Mouse (Mus musculus) MN1 (cell line): ENCODE data around the gene Gm45062.
"Not testable (repeated sequence)": the region's sequence is repeated elsewhere in the genome, so short reads cannot be mapped to it uniquely, and the experiment has no call there.

ENCODE experiments used
- DNase-seq: peaks from one replicate; pipeline ENCODE4 v3.0.0-alpha.2; 2016; ENCODE audit warnings: low spot score

Gm45062 gene

DNA sequence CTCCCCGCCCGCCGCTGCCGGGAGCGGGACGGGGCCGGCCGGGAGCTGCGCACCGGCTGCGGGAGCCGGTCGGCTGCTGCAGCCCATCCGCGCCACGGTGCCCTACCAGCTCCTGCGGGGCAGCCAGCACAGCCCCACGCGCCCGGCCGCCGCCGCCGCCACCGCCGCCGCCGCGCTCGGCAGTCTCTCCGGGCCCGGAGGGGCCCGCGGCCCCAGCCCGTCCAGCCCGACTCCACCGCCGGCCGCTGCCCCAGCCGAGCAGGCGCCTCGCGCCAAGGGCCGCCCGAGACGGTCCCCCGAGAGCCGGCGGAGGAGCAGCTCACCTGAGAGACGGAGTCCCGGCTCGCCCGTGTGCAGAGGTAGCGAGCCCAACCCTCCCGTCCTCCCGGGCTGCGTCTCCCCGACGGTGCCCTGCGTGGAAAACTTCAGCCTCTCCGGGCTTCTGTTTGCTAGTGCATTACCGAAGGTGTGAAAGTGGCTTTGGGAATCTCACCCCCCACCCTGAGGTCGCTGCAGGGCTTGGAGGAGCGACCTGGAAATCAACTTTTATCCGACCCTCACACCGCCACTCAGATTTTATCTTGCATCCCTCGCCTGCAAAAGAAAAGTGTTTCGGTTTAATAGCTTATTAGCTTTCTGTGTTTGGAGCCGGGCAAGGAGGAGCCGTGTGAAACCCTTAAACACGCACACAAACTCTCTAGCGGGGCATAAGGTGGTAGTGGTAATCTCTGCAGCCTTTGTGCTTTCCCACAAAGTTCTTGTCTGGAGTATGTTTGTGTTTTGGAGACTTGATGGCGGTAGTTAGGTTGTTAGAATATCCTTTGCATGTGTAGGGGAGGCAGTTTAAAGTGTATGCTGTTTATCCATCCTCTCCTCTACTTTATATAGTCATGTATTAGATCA is 251.0 kb downstream of the Gm45062 start:
- DNase-seq: peak; percentile 36

DNA sequence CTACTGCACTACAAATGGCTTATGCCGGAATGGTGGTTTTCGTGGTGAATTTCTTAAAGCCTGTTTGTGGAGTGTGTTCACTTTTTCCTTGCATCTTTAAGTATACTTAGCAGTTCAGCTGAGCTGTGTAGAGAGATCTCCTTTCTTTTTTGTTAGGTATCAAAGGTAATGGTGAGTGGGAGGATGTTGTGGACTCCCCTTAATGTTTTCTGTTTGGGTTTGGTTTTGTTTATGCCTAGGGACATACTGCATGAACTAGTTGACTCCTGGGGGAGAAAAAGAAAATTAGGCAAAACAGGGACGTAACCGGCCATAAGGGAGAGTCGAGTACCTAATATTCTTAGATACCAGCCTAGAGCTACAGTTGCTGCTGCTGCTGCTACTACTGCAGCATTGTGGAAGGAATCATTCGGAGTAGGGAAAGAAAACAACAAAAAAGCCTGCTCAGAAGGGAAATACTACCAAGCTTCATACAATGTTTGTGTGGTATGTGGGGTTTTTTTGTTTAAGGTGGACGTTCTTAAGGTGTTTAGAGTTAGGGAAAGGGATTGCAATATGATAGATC is 251.7 kb downstream of the Gm45062 start:
- DNase-seq: peak; percentile 16

DNA sequence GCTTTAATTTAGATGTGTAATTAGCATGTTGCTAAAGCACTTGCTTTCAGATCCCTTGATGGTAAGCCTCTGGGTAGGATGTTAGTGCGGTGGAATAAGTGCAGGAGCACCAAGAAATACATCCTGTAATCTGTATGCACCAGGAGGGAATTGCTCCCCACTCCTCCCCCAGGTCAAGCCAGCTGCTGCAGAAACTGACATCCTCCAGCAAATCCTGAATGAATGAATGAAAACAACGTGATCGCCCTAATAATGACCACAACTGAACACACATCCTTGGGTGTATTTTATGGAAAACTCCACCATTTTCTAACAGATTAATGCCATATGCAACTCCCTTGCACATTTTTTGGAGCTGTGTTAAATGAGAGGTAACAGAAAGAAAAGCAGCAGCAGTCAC is 252.2 kb downstream of the Gm45062 start:
- no peak for DNase-seq

DNA sequence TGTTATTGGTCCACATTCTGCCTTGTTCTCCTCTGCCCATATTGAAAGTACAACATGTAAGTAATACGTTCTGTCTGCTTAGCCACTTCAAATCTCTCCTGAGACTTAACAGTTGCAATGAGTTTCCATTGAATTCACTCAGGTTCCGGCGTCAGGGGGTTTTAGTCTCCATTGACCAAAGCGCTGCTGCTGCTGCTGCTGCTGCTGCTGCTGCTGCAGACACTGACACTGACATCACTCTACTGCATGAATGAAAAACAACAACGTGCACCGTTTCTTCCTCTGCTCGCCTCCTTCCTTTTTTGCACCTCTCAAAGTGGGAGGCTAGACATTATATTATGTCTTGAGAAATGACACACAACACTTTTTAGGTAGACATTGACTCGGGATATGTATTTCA is 253.2 kb downstream of the Gm45062 start:
- DNase-seq: peak; percentile 11

DNA sequence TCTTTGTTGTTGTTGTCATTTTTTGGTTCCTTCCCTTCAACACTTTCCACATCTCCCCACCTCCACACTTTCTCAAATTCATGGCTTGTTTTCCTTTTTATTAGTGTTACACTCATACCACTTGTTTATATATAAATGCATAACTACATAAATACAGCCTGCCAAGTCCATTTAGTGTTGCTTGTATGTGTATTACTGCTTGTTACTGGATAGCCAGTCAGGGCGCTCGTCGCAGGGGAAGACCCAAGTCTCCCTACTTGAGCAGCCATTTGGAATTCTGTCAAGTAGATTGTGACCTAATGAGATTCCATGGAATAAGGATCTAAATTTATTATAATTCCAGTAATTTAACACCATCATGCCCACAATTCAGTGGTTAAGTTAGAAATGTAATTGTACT is 260.4 kb downstream of the Gm45062 start:
- no peak for DNase-seq

DNA sequence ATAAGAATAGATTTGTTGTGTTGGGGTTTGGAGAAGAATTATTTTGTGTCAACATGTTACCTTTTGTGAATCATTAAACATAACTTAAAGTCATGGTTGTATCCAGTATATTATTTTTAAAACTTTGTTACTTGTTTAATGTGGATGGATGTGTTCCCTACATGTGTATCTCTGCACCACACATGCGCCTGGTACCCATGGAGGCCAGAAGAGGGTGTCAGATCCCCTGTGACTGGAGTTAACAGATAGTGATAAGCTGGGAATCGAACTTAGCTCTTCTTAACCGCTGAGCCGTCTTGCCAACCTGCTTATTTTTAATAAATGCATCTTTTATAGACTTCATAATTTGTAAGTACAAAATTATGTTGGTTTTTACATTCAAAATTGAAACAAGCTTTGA is 262.0 kb downstream of the Gm45062 start:
- no peak for DNase-seq

DNA sequence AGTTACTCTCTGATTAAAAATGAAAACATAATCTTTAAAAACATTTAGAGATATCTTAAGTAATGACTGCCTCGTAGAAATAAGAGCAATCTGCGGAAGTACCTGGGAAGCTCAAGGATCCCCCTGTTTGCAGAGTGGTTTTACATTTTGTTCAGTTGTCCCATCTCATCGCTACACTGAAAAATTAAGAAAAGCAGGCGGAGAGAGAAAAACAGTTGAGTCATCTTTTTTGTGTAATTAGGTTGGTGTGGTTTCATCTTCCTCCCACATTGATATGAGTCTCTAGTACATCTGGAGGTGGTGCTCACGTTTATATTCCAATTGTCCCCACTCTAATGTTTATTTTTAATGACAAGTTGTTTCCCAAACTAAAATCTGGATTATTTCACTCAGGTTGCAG is 265.5 kb downstream of the Gm45062 start:
- DNase-seq: no peak

DNA sequence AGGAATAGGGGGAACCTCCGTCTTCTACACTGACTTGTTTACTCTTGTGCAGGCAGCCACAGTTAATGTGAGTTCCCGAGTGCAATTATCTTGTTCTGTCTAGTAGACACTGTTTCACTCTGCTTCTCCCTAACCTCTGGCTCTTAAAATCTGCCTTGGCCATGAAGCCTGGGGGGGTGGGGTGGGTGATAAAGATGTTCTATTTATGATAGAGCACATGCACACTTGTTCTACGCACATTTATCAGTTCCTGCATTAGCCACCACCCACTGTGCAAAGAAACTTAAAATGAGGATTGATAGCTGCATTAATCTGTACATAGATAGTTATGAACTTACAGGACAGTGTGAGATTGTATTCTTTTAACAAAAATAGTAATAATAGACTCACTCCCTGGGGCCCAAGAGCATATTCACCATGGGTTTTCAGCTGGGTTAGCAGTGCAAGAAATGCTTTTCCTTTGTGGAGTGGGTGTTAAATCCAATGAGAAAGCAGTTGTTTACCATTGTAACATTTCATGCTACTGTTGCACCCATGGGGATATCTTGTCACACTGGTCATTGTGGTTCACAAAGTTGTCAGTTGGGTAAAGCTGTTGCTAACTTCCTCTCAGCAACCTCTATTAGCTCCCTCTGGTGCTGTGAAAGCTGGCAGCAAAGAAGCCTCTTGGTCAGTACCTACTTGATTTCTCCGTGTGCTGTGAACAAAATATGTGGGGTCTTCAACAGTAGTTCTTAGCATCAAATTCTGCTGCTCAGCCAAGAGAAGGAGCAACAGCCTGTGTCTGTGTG is 272.0 kb downstream of the Gm45062 start:
- DNase-seq: no peak

DNA sequence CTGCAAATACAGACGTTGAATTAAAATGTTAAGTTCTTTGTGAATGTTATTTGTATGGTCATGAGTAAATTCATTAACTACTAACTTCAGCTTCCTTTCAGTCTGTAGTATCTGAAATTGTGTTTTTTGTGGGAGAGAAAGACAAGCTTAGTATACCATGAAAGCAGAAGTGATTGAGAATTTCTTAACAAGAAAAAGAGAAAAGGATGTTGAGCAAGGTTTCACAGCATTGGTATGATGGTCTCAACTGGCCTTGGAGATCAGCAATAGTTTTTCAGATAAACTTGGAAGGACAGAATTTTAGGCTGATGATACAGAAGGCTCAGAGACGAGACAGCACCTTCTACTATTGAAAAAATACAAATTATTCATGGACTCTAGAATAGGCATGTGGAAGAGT is 277.7 kb downstream of the Gm45062 start:
- no peak for DNase-seq

DNA sequence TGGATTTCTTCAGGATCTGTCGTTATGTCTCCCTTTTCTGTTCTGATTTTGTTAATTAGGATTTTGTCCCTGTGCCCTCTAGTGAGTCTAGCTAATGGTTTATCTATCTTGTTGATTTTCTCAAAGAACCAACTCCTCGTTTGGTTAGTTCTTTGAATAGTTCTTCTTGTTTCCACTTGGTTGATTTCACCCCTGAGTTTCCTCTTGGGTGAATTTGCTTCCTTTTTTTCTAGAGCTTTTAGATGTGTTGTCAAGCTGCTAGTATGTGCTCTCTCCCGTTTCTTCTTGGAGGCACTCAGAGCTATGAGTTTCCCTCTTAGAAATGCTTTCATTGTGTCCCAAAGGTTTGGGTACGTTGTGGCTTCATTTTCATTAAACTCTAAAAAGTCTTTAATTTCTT is 282.3 kb downstream of the Gm45062 start:
- not testable (repeated sequence) for DNase-seq

DNA sequence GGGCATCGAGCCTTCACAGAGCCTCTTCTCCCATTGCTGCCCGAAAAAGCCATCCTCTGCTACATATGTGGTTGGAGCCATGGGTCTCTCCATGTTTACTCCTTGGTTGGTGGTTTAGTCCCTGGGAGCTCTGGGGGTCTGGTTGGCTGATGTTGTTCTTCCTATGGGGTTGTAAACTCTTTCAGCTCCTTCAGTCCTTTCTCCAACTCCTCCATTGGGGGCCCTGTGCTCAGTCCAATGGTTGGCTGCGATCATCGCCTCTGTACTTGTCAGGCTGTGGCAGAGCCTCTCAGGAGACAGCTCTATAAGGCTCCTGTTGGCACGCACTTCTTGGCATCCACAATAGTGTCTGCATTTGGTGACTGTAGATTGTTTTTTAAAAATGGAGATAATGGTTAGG is 285.6 kb downstream of the Gm45062 start:
- DNase-seq: no peak

DNA sequence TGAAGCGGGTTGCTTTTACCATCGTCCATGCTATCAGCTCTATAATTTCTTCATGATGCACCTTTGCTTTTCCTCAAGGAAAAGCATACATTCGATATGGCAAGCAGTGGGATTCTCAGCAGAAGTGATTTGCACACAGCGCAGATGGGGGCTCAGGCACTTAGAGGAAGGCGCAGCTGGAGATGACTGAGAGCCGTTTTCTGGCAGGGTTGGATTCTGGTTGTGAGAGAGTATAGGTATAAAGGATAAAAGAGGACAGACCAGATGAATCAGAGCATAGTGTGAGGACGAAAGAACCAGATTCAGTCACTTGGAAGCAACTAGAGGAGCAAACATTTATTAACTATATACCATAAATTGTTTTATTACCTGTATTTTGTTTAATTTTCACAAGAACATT is 286.5 kb downstream of the Gm45062 start:
- no peak for DNase-seq

DNA sequence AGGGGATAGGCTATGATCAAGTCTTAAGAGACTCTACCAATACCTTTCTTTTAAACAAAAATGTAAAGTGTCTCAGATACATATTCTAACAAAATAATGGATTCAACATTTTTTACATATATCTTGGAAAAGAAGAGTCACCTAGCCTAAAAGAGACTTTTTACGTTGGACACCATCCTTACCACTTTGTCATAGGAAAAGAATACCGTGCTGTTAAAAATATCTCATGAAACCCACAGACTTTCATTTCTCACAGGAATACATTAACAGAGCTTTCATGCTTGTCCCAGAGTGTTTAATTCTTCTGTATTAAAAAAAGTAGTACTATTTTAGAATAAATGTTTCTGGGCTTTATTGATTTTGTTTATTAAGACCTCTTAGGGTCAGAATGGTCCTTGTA is 291.9 kb downstream of the Gm45062 start:
- no peak for DNase-seq

DNA sequence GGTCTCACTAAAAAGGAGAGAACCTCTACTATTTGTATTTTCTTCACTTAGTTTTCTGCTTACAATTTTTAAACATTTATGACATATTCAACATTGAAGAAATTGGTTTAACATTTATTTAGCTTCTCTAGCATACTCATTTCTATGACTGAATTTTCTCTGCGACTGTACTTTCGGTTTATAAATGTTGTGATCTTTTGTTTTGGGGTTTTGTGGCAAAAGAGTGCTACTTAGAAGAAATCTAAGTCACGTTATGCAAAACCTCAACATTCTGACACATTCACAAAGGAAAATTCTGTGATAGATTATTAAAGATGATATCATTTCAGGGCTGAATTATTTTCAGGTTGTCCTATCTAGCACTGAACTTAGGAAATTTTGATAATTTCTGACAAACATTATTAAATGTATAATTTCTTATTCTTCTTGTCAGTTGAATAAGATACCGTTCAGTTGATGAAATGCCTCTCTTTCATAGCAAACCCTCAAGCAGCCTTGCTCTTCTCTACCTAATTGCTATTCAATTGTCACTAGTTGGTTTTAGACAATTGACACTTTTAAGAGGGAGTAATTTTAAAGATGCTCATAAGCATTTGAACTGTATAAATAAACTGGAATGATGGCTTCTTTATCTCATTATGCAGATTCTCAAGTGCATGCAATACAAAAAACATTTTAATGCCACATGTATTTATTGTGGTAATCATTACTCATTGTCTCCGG is 297.8 kb downstream of the Gm45062 start:
- DNase-seq: no peak

DNA sequence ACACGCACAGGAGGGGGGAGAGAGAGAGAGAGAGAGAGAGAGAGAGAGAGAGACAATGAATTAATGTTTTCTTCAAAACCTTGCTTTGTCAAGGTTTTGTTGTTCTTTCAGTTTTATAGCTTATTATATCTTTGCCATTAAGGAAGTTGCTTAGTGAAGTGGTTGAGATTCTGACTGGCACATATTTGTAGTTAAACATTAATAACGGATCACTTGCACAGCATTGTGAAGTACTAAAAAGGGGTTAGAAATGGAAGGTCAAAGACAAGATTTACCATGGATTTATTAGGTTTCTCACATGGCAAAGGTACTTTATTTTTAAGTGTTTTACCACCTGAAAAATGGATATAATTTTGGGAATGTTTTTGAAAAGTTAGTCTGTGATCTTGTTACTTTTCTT is 301.4 kb downstream of the Gm45062 start:
- DNase-seq: no peak

DNA sequence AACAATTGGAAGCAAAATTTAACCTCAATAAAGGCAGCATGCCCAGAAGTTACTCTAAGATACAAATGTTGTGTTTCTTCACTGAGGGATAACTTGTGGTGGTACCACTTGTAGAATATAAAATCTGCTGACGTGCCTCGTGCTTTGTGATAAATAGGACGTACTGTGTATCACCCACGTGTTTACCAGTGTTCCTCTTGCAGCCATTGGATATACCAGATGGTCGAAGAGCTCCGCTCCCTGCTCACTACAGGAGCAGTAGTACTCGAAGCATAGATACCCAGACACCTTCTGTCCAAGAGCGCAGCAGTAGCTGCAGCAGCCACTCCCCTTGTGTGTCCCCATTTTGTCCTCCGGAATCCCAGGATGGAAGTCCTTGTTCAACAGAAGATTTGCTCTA is 323.1 kb downstream of the Gm45062 start:
- no peak for DNase-seq

DNA sequence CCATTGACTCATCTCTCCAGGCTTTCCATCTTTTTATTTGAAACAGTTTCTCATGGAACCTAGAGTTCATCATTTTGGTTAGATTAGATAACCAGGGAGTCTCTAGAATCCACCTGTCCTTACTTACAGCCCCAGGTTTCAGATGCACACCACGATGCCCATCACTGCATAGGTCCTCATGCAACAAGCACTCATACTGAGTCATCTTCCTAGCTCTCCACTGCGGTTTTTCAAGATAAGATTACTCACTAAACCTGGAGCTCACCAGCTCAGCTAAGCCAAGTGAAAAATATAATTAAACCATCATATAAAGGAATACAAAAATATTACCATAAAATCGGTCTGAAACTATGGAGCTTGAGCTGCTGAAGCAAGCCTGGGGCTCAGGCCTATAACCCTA is 324.6 kb downstream of the Gm45062 start:
- DNase-seq: no peak

DNA sequence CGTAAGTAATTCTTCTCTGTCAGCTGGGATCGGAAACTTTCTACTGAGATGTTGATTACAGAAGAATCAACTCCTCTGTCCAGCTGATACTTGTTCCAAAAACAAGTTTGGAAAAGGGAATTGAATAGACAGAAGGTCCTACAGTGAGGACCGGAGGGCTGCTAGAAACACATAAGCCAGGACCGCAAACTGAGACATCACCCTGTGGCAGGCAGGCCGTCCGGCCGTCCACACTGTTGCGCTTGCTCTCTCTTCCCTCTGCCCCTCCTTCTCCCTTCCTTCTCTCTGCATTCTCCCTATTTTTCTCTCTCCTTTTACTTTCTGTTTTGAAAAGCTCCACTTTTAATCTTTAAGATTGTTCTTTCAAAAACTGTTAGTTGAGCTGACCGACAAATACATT is 332.4 kb downstream of the Gm45062 start:
- no peak for DNase-seq

DNA sequence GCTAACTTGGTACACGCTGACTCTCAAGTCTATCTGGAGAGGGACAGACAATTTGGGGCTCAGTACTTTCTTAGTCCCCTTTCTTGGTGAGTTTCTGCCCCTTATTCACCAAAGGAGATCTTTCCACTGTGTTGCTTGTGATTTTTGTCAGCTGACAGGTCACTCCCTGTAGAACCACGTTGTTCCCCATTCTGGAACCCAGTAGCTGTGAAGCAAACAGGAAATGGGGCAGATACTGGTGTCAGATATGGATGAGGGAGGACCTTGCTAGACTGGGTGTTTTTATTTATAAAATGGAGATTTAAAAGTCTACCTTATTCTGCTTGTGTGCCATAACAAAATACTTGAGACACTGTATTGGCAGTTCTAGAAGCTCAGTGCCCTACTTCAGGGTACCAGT is 358.1 kb downstream of the Gm45062 start:
- no peak for DNase-seq

DNA sequence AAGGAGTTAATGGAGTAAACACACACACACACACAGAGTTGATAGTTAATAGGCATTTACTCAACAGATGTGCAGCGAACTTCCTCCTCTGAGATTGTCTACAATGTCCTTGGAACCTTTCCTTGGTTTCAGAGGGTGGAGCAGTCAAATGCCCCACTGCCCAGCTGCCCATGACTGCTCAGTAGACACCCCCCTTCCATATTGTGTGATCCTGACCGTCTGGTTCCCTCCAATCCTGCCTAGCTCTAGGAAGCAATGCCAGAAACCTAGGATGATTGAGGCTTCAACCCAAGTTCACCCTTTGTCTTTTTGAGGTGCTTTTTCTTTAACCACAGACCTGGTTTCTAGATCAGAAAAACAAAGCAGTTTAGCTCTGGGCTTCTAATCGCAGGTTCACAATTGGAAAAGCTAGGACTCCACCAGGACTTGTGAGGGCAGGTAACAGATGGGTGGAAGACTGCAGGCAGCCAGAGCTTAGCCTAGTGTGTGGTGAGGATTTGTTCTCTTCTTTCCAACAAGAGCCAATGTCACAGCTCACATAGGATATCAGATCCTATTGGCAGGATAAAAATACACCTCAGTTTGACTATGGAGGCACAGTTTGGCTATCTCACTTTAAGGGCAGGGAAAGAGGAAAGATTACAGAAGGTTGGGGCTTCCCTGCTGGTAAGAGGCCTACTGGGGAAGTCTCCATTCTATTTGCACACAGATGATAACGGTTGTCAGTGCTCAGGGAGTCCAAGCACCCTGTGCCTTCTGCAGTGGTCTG is 360.5 kb downstream of the Gm45062 start:
- DNase-seq: no peak

DNA sequence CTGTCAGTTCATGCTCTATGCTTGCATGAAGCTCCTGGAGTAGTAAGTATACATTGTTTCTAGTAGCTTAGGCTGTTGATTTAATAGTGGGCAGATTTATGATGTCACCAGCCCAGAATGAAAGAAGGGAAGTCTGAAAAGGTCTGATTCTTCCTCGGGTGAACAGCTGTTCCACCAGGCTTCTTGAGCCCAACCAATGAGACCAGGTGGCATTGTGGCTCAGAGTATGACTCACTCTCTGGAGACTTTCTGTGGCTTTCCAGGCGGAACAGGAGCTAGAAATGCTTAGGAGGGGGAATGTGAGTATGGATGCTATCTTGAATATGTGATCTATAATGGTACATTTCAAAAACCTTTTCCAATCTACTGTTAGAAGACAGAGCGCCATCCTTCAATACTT is 363.8 kb downstream of the Gm45062 start:
- DNase-seq: no peak

DNA sequence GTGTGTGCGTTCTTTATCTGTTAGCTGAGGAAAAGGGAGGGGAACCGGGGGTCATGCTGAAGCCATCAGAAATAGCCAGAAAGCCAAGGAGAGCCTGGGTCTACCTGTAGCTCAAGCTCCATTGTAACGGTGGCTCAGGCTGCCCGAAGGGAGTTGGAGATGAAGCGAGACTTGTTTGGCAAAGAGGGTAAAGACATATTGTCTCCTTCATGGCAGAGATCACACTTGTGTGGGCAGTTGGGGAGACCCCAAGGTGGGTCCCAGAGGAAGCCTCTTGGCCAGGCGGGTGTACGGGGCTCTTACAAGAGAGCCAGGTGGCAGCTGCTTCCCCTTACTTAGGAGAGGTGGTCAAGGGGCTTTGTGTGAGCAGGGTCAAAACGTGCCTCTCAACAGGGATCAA is 369.0 kb downstream of the Gm45062 start:
- no peak for DNase-seq
